Mouse (Mus musculus): ENCODE measurements around the gene Qtrt1.

DNA sequence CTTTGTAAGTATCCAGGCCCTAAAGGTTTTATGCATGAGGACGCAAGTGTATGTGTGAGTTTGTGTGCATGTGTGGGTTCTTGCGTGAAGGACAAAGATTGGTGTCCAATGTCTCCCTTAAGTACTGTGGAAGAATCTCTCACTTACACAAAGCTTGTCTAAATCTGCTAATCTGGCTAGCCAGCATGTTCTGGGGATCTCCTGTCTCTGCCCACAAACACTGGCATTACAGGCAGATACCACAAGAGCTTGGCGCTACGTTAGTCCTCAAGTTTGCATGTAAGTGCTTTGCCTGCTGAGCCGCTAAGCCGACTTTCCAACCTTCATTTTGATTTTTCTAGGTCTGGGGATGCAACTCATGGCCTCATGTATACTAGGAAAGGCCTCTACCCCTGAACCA lies 25.9 kb downstream of the Qtrt1 start:
- TF ChIP-seq CTCF (IDR thresholded peaks at IDR 0.05; ENCODE audit: borderline replicate concordance, control insufficient read depth, extremely low read depth, insufficient read depth, low read length, poor library complexity) (no peak), POLR2A (IDR thresholded peaks at IDR 0.05; ENCODE audit: control insufficient read depth, extremely low read depth, insufficient read depth, low read length, poor library complexity) (no peak)
